ENCODE assay signal across 8 mouse cellular contexts in genomic region chr2:56454611-56455066, GRCm38 (mm10).
A peak's percentile ranks its signal among the peaks of the same experiment; 100 is the strongest.
DNase-seq lines count a peak whose midpoint lies in the region; ATAC-seq and TF ChIP-seq lines count a peak whose summit lies in the region.

No protein-coding gene starts in this region.

- H3K9ac ChIP-seq in heart, postnatal 0 days (replicated peaks; ENCODE audit: low read depth, low read length) = no peak overlapping the region
- peak overlapping the region; percentile 41 for H3K9ac ChIP-seq in forebrain, embryonic 13.5 days
- no peak overlapping the region for H3K9ac ChIP-seq in midbrain, embryonic 12.5 days (replicated peaks)

- H3K27me3 ChIP-seq in heart, postnatal 0 days (ENCODE audit: control insufficient read depth, insufficient read depth, low read length) = no peaks in the 10 kb centered on the region
- no peaks in the 10 kb centered on the region for H3K27me3 ChIP-seq in forebrain, embryonic 13.5 days
- H3K27me3 ChIP-seq in midbrain, embryonic 12.5 days = no peaks in the 10 kb centered on the region

- H3K4me1 ChIP-seq in heart, postnatal 0 days (ENCODE audit: control insufficient read depth, insufficient read depth) = no peaks in the 10 kb centered on the region; the same call in 1 of the 2 replicates
- H3K4me1 ChIP-seq in forebrain, embryonic 13.5 days = peaks cover 34% of the 10 kb centered on the region
- peaks cover 18% of the 10 kb centered on the region for H3K4me1 ChIP-seq in midbrain, embryonic 12.5 days

- 0 out of 2 replicates have a peak overlapping the region, but pooled peaks have one; percentile 4 for H3K4me3 ChIP-seq in heart, postnatal 0 days (ENCODE audit: low read depth, low read length)
- H3K4me3 ChIP-seq in forebrain, embryonic 13.5 days = peak overlapping the region; percentile 27
- H3K4me3 ChIP-seq in midbrain, embryonic 12.5 days = peak overlapping the region; percentile 29

- H3K36me3 ChIP-seq in heart, postnatal 0 days (replicated peaks; ENCODE audit: control insufficient read depth, insufficient read depth, low read length) = no peaks in the 10 kb centered on the region
- no peaks in the 10 kb centered on the region for H3K36me3 ChIP-seq in forebrain, embryonic 13.5 days (ENCODE audit: poor library complexity, severe bottlenecking)
- no peaks in the 10 kb centered on the region for H3K36me3 ChIP-seq in midbrain, embryonic 12.5 days

- no peak overlapping the region for H3K27ac ChIP-seq in heart, postnatal 0 days (ENCODE audit: low read depth)
- no peak overlapping the region for H3K27ac ChIP-seq in forebrain, embryonic 13.5 days
- H3K27ac ChIP-seq in midbrain, embryonic 12.5 days (replicated peaks) = peak overlapping the region; percentile 80

- TF ChIP-seq EP300 in heart, postnatal 0 days (IDR thresholded peaks at IDR 0.05; ENCODE audit: low read depth) = no peak

- no peak for DNase-seq in heart, postnatal 0 days (ENCODE audit: low spot score)
- DNase-seq in heart, postnatal 36 days = no peak
- DNase-seq in embryo, embryonic 10.5 days (ENCODE audit: low spot score) = peak; percentile 42
- DNase-seq in urinary bladder, postnatal 36 days (ENCODE audit: low spot score in 2 of 2) = no peak
- no peak for DNase-seq in thymus, postnatal 25 days
- no peak for DNase-seq in thymus, postnatal 0 days (ENCODE audit: low spot score)

- H3K9me3 ChIP-seq in heart, postnatal 0 days (replicated peaks; ENCODE audit: control insufficient read depth, low read length) = no peaks in the 10 kb centered on the region
- H3K9me3 ChIP-seq in forebrain, embryonic 13.5 days (replicated peaks) = no peaks in the 10 kb centered on the region
- no peaks in the 10 kb centered on the region for H3K9me3 ChIP-seq in midbrain, embryonic 12.5 days

- 16% methylated on average over 11 of the region's 11 CpGs for WGBS in heart, postnatal 0 days
- 10% methylated on average over 11 of the region's 11 CpGs for WGBS in forebrain, embryonic 13.5 days
- WGBS in midbrain, embryonic 12.5 days = 4% methylated on average over 11 of the region's 11 CpGs

- intact Hi-C loops in heart, postnatal 36 days (cut with DNase I) = no loop called here

- H3K4me2 ChIP-seq in heart, postnatal 0 days (ENCODE audit: low read depth, low read length) = peak overlapping the region; percentile 37
- H3K4me2 ChIP-seq in forebrain, embryonic 13.5 days = peak overlapping the region; percentile 54
- peak overlapping the region; percentile 49 for H3K4me2 ChIP-seq in midbrain, embryonic 12.5 days (replicated peaks)

- ATAC-seq in heart, postnatal 0 days (ENCODE audit: insufficient read depth, low read depth) = no peak
- peak; percentile 54 for ATAC-seq in forebrain, embryonic 13.5 days
- peak; percentile 88 for ATAC-seq in midbrain, embryonic 12.5 days (ENCODE audit: low FRiP score, low read depth)

- no peak for TF ChIP-seq CTCF in heart, postnatal 0 days (IDR thresholded peaks at IDR 0.05; ENCODE audit: low read depth)
